Mouse (Mus musculus) limb, embryonic 11.5 days (tissue): Measurements from ENCODE around the gene H1foo. TPM values are rescaled to one million over a fixed set of nuclear protein-coding genes. Genes with fewer than 3 reads are reported as not detected.

ENCODE experiments used
- ATAC-seq: fragments of 200-750 bp; cut with Nextera tagmentation; 2 replicates; pipeline ENCODE4 v1.8.0; 2017; ENCODE audit warnings: low read depth; ENCODE audit not compliant: insufficient number of reproducible peaks, low FRiP score, low TSS enrichment
- DNase-seq: peaks from one replicate; pipeline ENCODE4 v3.0.0-alpha.2; 2015; ENCODE audit warnings: low spot score
- H3K27ac ChIP-seq: fragments of 300-500 bp; sonication (generic); replicated peaks from 2 replicates; pipeline ENCODE4 v1.5.1; 2014; ENCODE audit warnings: low read depth, mild to moderate bottlenecking, low read length
- H3K27me3 ChIP-seq: fragments of 300-500 bp; sonication (generic); 2 replicates; pipeline ENCODE4 v1.6.1; 2014; ENCODE audit warnings: mild to moderate bottlenecking, low read length, mixed read lengths; ENCODE audit not compliant: control insufficient read depth, insufficient read depth
- H3K36me3 ChIP-seq: fragments of 300-500 bp; sonication (generic); 2 replicates; pipeline ENCODE4 v1.6.1; 2014; ENCODE audit warnings: mild to moderate bottlenecking, low read length, moderate library complexity, mixed read lengths; ENCODE audit not compliant: control insufficient read depth, insufficient read depth
- H3K4me1 ChIP-seq: fragments of 300-500 bp; sonication (generic); 2 replicates; pipeline ENCODE4 v1.6.1; 2014; ENCODE audit warnings: low read length, mixed read lengths; ENCODE audit not compliant: control insufficient read depth, insufficient read depth
- H3K4me2 ChIP-seq: fragments of 300-500 bp; sonication (generic); 2 replicates; pipeline ENCODE4 v1.6.1; 2014; ENCODE audit warnings: low read depth, mild to moderate bottlenecking, moderate library complexity; ENCODE audit not compliant: severe bottlenecking
- H3K4me3 ChIP-seq: fragments of 300-500 bp; sonication (generic); 2 replicates; pipeline ENCODE4 v1.5.1; 2014; ENCODE audit warnings: low read depth, low read length
- H3K9ac ChIP-seq: fragments of 300-500 bp; sonication (generic); 2 replicates; pipeline ENCODE4 v1.6.1; 2014; ENCODE audit warnings: mild to moderate bottlenecking, low read length
- H3K9me3 ChIP-seq: fragments of 300-500 bp; sonication (generic); 2 replicates; pipeline ENCODE4 v1.6.1; 2016; ENCODE audit warnings: low read length; ENCODE audit not compliant: control insufficient read depth
- WGBS: fragments of 180-500 bp; shearing (Covaris S2); extraction: QIAGEN DNeasy Blood & Tissue Kit; methylation state at CpG from one replicate; pipeline ENCODE4 v1.1.7; 2014; 5-methylcytosine and 5-hydroxymethylcytosine counted together
- polyA plus RNA-seq: library from polyadenylated mRNA; unstranded; fragments of >200 nt; fragmentation: Nextera tagmentation; extraction: Ambion mirVana; gene quantifications from 2 replicates; pipeline ENCODE4 v1.2.1, GENCODE M21; 2014

The H1foo gene
- polyA plus RNA-seq, 1 experiment from 2014 or later = not detected

- H3K4me2 ChIP-seq = no peak overlapping the region
- H3K4me1 ChIP-seq = peaks cover 30% of the 10 kb centered on the region
- H3K4me3 ChIP-seq = no peak overlapping the region
- ATAC-seq = no peak
- DNase-seq = no peak
- no peaks in the 10 kb centered on the region for H3K9me3 ChIP-seq
- no peak overlapping the region for H3K9ac ChIP-seq
- no peak overlapping the region for H3K27ac ChIP-seq
- H3K36me3 ChIP-seq = no peaks in the 10 kb centered on the region
- H3K27me3 ChIP-seq = no peaks in the 10 kb centered on the region
- 73% methylated on average over 6 of the region's 6 CpGs for WGBS
Observed at GRCm38 (mm10) chr6:115968700-115969099, 24.0 kb downstream of the H1foo start.

- no peak for DNase-seq
- Histone ChIP-seq H3K27me3 (no peaks in the 10 kb centered on the region), H3K4me1 (peaks cover 30% of the 10 kb centered on the region), H3K27ac (no peak overlapping the region), H3K4me2 (no peak overlapping the region), H3K36me3 (no peaks in the 10 kb centered on the region), H3K9ac (no peak overlapping the region), H3K9me3 (no peaks in the 10 kb centered on the region), H3K4me3 (no peak overlapping the region)
- WGBS = 67% methylated on average over 9 of the region's 9 CpGs
- no peak for ATAC-seq
Observed at GRCm38 (mm10) chr6:115969103-115969502, 24.4 kb downstream of the H1foo start.

GRCm38 (mm10) chr6:115969952-115970351, 25.2 kb downstream of the H1foo start:
- ATAC-seq (no peak), DNase-seq (no peak)
- no peak overlapping the region for H3K9ac ChIP-seq
- no peak overlapping the region for H3K27ac ChIP-seq
- no peak overlapping the region for H3K4me3 ChIP-seq
- H3K4me2 ChIP-seq = no peak overlapping the region
- peaks cover 30% of the 10 kb centered on the region for H3K4me1 ChIP-seq
- no peaks in the 10 kb centered on the region for H3K9me3 ChIP-seq
- H3K36me3 ChIP-seq = no peaks in the 10 kb centered on the region
- no peaks in the 10 kb centered on the region for H3K27me3 ChIP-seq
- 58% methylated on average over 4 of the region's 6 CpGs for WGBS

- H3K27ac ChIP-seq = 0 out of 2 replicates have a peak overlapping the region, but pooled peaks have one; percentile 47
- no peak overlapping the region for H3K9ac ChIP-seq
- no peak overlapping the region for H3K4me3 ChIP-seq
- H3K4me2 ChIP-seq = no peak overlapping the region
- no peaks in the 10 kb centered on the region for H3K36me3 ChIP-seq
- 50% methylated on average over 13 of the region's 13 CpGs for WGBS
- peaks cover 30% of the 10 kb centered on the region for H3K4me1 ChIP-seq
- no peaks in the 10 kb centered on the region for H3K27me3 ChIP-seq
- ATAC-seq = no peak
- DNase-seq = no peak
- no peaks in the 10 kb centered on the region for H3K9me3 ChIP-seq
Observed at GRCm38 (mm10) chr6:115971273-115972060, 26.7 kb downstream of the H1foo start.

- Histone ChIP-seq H3K36me3 (no peaks in the 10 kb centered on the region), H3K4me2 (no peak overlapping the region), H3K4me1 (peaks cover 30% of the 10 kb centered on the region), H3K9me3 (no peaks in the 10 kb centered on the region), H3K4me3 (no peak overlapping the region), H3K27me3 (no peaks in the 10 kb centered on the region), H3K27ac (no peak overlapping the region), H3K9ac (no peak overlapping the region)
- ATAC-seq = no peak
- 81% methylated on average over 7 of the region's 7 CpGs for WGBS
- DNase-seq = no peak
Observed at GRCm38 (mm10) chr6:115972083-115972764, 27.5 kb downstream of the H1foo start.

- Histone ChIP-seq H3K4me2 (no peak overlapping the region), H3K27ac (no peak overlapping the region), H3K27me3 (no peaks in the 10 kb centered on the region), H3K9me3 (no peaks in the 10 kb centered on the region), H3K4me3 (no peak overlapping the region), H3K4me1 (peaks cover 28% of the 10 kb centered on the region), H3K9ac (no peak overlapping the region), H3K36me3 (no peaks in the 10 kb centered on the region)
- 82% methylated on average over 15 of the region's 15 CpGs for WGBS
- DNase-seq (no peak), ATAC-seq (no peak)
Observed at GRCm38 (mm10) chr6:115973139-115973875, 28.6 kb downstream of the H1foo start.

GRCm38 (mm10) chr6:115973881-115974662, 29.3 kb downstream of the H1foo start:
- Histone ChIP-seq H3K4me2 (no peak overlapping the region), H3K36me3 (no peaks in the 10 kb centered on the region), H3K9me3 (no peaks in the 10 kb centered on the region), H3K27me3 (no peaks in the 10 kb centered on the region), H3K27ac (no peak overlapping the region), H3K4me3 (no peak overlapping the region), H3K4me1 (peaks cover 21% of the 10 kb centered on the region), H3K9ac (no peak overlapping the region)
- ATAC-seq = no peak
- DNase-seq = no peak
- WGBS = 77% methylated on average over 16 of the region's 16 CpGs

GRCm38 (mm10) chr6:115975606-115976005, 30.9 kb downstream of the H1foo start:
- H3K4me2 ChIP-seq = no peak overlapping the region
- no peaks in the 10 kb centered on the region for H3K36me3 ChIP-seq
- no peaks in the 10 kb centered on the region for H3K27me3 ChIP-seq
- H3K4me3 ChIP-seq = no peak overlapping the region
- ATAC-seq (no peak), DNase-seq (no peak)
- H3K9ac ChIP-seq = no peak overlapping the region
- peaks cover 15% of the 10 kb centered on the region for H3K4me1 ChIP-seq
- 90% methylated on average over 8 of the region's 8 CpGs for WGBS
- no peak overlapping the region for H3K27ac ChIP-seq
- no peaks in the 10 kb centered on the region for H3K9me3 ChIP-seq
